Mouse (Mus musculus): ENCODE data around the gene Cflar.
"Not testable (repeated sequence)": the region's sequence is repeated elsewhere in the genome, so short reads cannot be mapped to it uniquely, and the experiment has no call there.

The Cflar gene

GRCm38 (mm10) chr1:58727747-58728589 lies 16.7 kb downstream of the Cflar start:
- DNase-seq (ENCODE audit: extremely low read depth, insufficient read length, low spot score): no peak

GRCm38 (mm10) chr1:58728590-58728868 lies 17.2 kb downstream of the Cflar start:
- DNase-seq (ENCODE audit: extremely low read depth, insufficient read length, low spot score): no peak

GRCm38 (mm10) chr1:58733636-58734035 lies 22.3 kb downstream of the Cflar start:
- no peak for DNase-seq (ENCODE audit: extremely low read depth, insufficient read length, low spot score)

- no peak for DNase-seq (ENCODE audit: extremely low read depth, insufficient read length, low spot score)
Observed at GRCm38 (mm10) chr1:58734043-58734920, 23.0 kb downstream of the Cflar start.

GRCm38 (mm10) chr1:58735962-58736361 lies 24.7 kb downstream of the Cflar start:
- DNase-seq (ENCODE audit: extremely low read depth, insufficient read length, low spot score): no peak

GRCm38 (mm10) chr1:58736968-58737367 lies 25.7 kb downstream of the Cflar start:
- no peak for DNase-seq (ENCODE audit: extremely low read depth, insufficient read length, low spot score)

- DNase-seq (ENCODE audit: extremely low read depth, insufficient read length, low spot score): peak; percentile 60
Observed at GRCm38 (mm10) chr1:58739529-58739928, 28.2 kb downstream of the Cflar start.

- peak; percentile 74 for DNase-seq (ENCODE audit: extremely low read depth, insufficient read length, low spot score)
Observed at GRCm38 (mm10) chr1:58742571-58743021, 31.3 kb downstream of the Cflar start.

- no peak for DNase-seq (ENCODE audit: extremely low read depth, insufficient read length, low spot score)
Observed at GRCm38 (mm10) chr1:58743252-58743651, 31.9 kb downstream of the Cflar start.

GRCm38 (mm10) chr1:58744645-58745044 lies 33.3 kb downstream of the Cflar start:
- DNase-seq (ENCODE audit: extremely low read depth, insufficient read length, low spot score): no peak

GRCm38 (mm10) chr1:58746880-58747279 lies 35.6 kb downstream of the Cflar start:
- DNase-seq (ENCODE audit: extremely low read depth, insufficient read length, low spot score): peak; percentile 28

- DNase-seq (ENCODE audit: extremely low read depth, insufficient read length, low spot score): no peak
Observed at GRCm38 (mm10) chr1:58759451-58759850, 48.1 kb downstream of the Cflar start.

- DNase-seq (ENCODE audit: extremely low read depth, insufficient read length, low spot score): no peak
Observed at GRCm38 (mm10) chr1:58760581-58760980, 49.3 kb downstream of the Cflar start.

GRCm38 (mm10) chr1:58761391-58762275 lies 50.3 kb downstream of the Cflar start:
- DNase-seq (ENCODE audit: extremely low read depth, insufficient read length, low spot score): not testable (repeated sequence)

- DNase-seq (ENCODE audit: extremely low read depth, insufficient read length, low spot score): no peak
Observed at GRCm38 (mm10) chr1:58762576-58762975, 51.3 kb downstream of the Cflar start.

GRCm38 (mm10) chr1:58766446-58766845 lies 55.1 kb downstream of the Cflar start:
- DNase-seq (ENCODE audit: extremely low read depth, insufficient read length, low spot score): not testable (repeated sequence)

GRCm38 (mm10) chr1:58769136-58769535 lies 57.8 kb downstream of the Cflar start:
- no peak for DNase-seq (ENCODE audit: extremely low read depth, insufficient read length, low spot score)

- DNase-seq (ENCODE audit: extremely low read depth, insufficient read length, low spot score): no peak
Observed at GRCm38 (mm10) chr1:58769701-58770100, 58.4 kb downstream of the Cflar start.

GRCm38 (mm10) chr1:58770111-58770720 lies 58.9 kb downstream of the Cflar start:
- DNase-seq (ENCODE audit: extremely low read depth, insufficient read length, low spot score): no peak

- no peak for DNase-seq (ENCODE audit: extremely low read depth, insufficient read length, low spot score)
Observed at GRCm38 (mm10) chr1:58772084-58772483, 60.8 kb downstream of the Cflar start.
